Comparison of ENCODE assay signal across 9 mouse cellular contexts in genomic region chr13:65259239-65259638, GRCm38 (mm10). TPM values are rescaled to one million over a fixed set of nuclear protein-coding genes. Genes with fewer than 3 reads are reported as not detected.
DNase-seq lines count a peak whose midpoint lies in the region; ATAC-seq and TF ChIP-seq lines count a peak whose summit lies in the region.
"Had no signal": no experiment of that assay in that cellular context is flagged by ENCODE, and none has a peak within 500 bp of the region (broad histone marks: within the 10 kb centered on the region; RNA-seq: fewer than 3 reads in every experiment).

Gm10775 (plus strand) TSS chr13:65259539.

- ATAC-seq in neural tube, embryonic 11.5 days (ENCODE audit: insufficient read depth, low FRiP score, low TSS enrichment), result no peak
- no peak for ATAC-seq in liver, embryonic 12.5 days

- H3K36me3 ChIP-seq in neural tube, embryonic 11.5 days (ENCODE audit: control insufficient read depth, insufficient read depth, low read length), result peaks cover 2% of the 10 kb centered on the region
- peaks cover 42% of the 10 kb centered on the region for H3K36me3 ChIP-seq in liver, embryonic 12.5 days
- no peaks in the 10 kb centered on the region for H3K36me3 ChIP-seq in kidney, adult 2 months (ENCODE audit: control insufficient read depth, insufficient read depth, low read length)

- peak within 1 kb of the TSS; percentile 27; the same call in 1 of the 2 replicates for H3K4me2 ChIP-seq in neural tube, embryonic 11.5 days (ENCODE audit: low read depth)
- peak within 1 kb of the TSS; percentile 15 for H3K4me2 ChIP-seq in liver, embryonic 12.5 days

- H3K27me3 ChIP-seq in cerebellum, adult 2 months (ENCODE audit: control insufficient read depth, insufficient read depth, low read length), result no peaks in the 10 kb centered on the region
- no peaks in the 10 kb centered on the region for H3K27me3 ChIP-seq in neural tube, embryonic 11.5 days (ENCODE audit: control insufficient read depth, insufficient read depth, low read length)
- peaks cover 27% of the 10 kb centered on the region for H3K27me3 ChIP-seq in liver, embryonic 12.5 days (replicated peaks)
- no peaks in the 10 kb centered on the region for H3K27me3 ChIP-seq in kidney, adult 2 months (replicated peaks; ENCODE audit: control insufficient read depth, insufficient read depth, low read length)

- H3K4me1 ChIP-seq in cerebellum, adult 2 months (ENCODE audit: control insufficient read depth, insufficient read depth, low read length), result no peaks in the 10 kb centered on the region
- H3K4me1 ChIP-seq in neural tube, embryonic 11.5 days (ENCODE audit: control insufficient read depth, insufficient read depth, low read length), result no peaks in the 10 kb centered on the region
- H3K4me1 ChIP-seq in liver, embryonic 12.5 days, result no peaks in the 10 kb centered on the region
- H3K4me1 ChIP-seq in kidney, adult 2 months (ENCODE audit: control insufficient read depth, insufficient read depth, low read length), result no peaks in the 10 kb centered on the region

- no peak for TF ChIP-seq POLR2A in cerebellum, adult 2 months (IDR thresholded peaks at IDR 0.05; ENCODE audit: borderline replicate concordance, insufficient read depth, low read length)
- TF ChIP-seq POLR2A in kidney, adult 2 months (IDR thresholded peaks at IDR 0.05; ENCODE audit: low read depth, low read length), result no peak

- H3K27ac ChIP-seq in cerebellum, adult 2 months (ENCODE audit: insufficient read depth, low read length), result no peak within 1 kb of the TSS
- no peak within 1 kb of the TSS for H3K27ac ChIP-seq in neural tube, embryonic 11.5 days (ENCODE audit: low read depth, low read length)
- no peak within 1 kb of the TSS for H3K27ac ChIP-seq in liver, embryonic 12.5 days
- H3K27ac ChIP-seq in kidney, adult 2 months (ENCODE audit: insufficient read depth, low read depth, low read length), result no peak within 1 kb of the TSS

- WGBS in cerebellum, adult 2 months, result 48% methylated on average over 29 of the region's 29 CpGs
- 39% methylated on average over 29 of the region's 29 CpGs for WGBS in neural tube, embryonic 11.5 days
- WGBS in liver, embryonic 12.5 days (ENCODE audit: insufficient replicate concordance), result 35% methylated on average over 29 of the region's 29 CpGs
- 58% methylated on average over 29 of the region's 29 CpGs for WGBS in kidney, adult 2 months

- peak within 1 kb of the TSS; percentile 43 for H3K4me3 ChIP-seq in cerebellum, adult 2 months (replicated peaks; ENCODE audit: insufficient read depth, low read depth, low read length)
- H3K4me3 ChIP-seq in neural tube, embryonic 11.5 days (ENCODE audit: low read depth, low read length), result no peak within 1 kb of the TSS
- no peak within 1 kb of the TSS for H3K4me3 ChIP-seq in liver, embryonic 12.5 days
- H3K4me3 ChIP-seq in kidney, adult 2 months (ENCODE audit: insufficient read depth, low read depth, low read length), result no peak within 1 kb of the TSS

- no peak within 1 kb of the TSS for H3K9ac ChIP-seq in neural tube, embryonic 11.5 days (ENCODE audit: low read length)
- no peak within 1 kb of the TSS for H3K9ac ChIP-seq in liver, embryonic 12.5 days

- no peak for DNase-seq in cerebellum, adult 2 months
- DNase-seq in cerebellum, postnatal 4 days (ENCODE audit: low spot score in 2 of 2), result no peak
- no peak for DNase-seq in neural tube, embryonic 11.5 days (ENCODE audit: low spot score)
- no peak for DNase-seq in neural tube, embryonic 10.5 days (ENCODE audit: extremely low spot score, low spot score)
- no peak for DNase-seq in urinary bladder, postnatal 25 days (ENCODE audit: low spot score)
- no peak for DNase-seq in kidney, adult 2 months
- no peak for DNase-seq in layer of hippocampus, postnatal 14 days (ENCODE audit: low spot score in 2 of 2)
- DNase-seq: adrenal gland, postnatal 14 days had no signal

- no peak for TF ChIP-seq CTCF in cerebellum, adult 2 months (IDR thresholded peaks at IDR 0.05; ENCODE audit: borderline replicate concordance, insufficient read depth, low read depth, low read length)
- no peak for TF ChIP-seq CTCF in kidney, adult 2 months (conservative IDR thresholded peaks at IDR 0.05; ENCODE audit: insufficient read depth, insufficient read length, low read depth, low read length)

- H3K9me3 ChIP-seq in neural tube, embryonic 11.5 days (ENCODE audit: control insufficient read depth, low read length), result peaks cover 46% of the 10 kb centered on the region
- peaks cover 41% of the 10 kb centered on the region for H3K9me3 ChIP-seq in liver, embryonic 12.5 days (replicated peaks)

RNA-seq across cellular contexts. Expression of gene Gm10775, which starts in this region (rescaled TPM):
- 0.32 and 0.56 TPM in 2 replicates for polyA plus RNA-seq in cerebellum, adult 2 months (2012; rRNA removed)
- not detected in 2 replicates for polyA plus RNA-seq in neural tube, embryonic 11.5 days (2014; fragmentation: Nextera tagmentation; extraction: Ambion mirVana)
- not detected in 2 replicates for polyA plus RNA-seq in liver, embryonic 12.5 days (2016; fragmentation: Nextera tagmentation; extraction: Ambion mirVana)
- polyA plus RNA-seq in kidney, adult 2 months (2012; rRNA removed), result not detected in 2 replicates
- under 1 TPM; 0.37 to 0.64 TPM for total RNA-seq in layer of hippocampus, postnatal 14 days (2021)
- total RNA-seq: adrenal gland, postnatal 14 days had no signal
